21 mouse cellular contexts compared by ENCODE assay signal in genomic region chr3:129351320-129351877, GRCm38 (mm10). TPM values are rescaled to one million over a fixed set of nuclear protein-coding genes. Genes with fewer than 3 reads are reported as not detected.
DNase-seq lines count a peak whose midpoint lies in the region; ATAC-seq and TF ChIP-seq lines count a peak whose summit lies in the region.
"Had no signal": no experiment of that assay in that cellular context is flagged by ENCODE, and none has a peak within 500 bp of the region (broad histone marks: within the 10 kb centered on the region; RNA-seq: fewer than 3 reads in every experiment).

No protein-coding gene starts in this region.

- no peak overlapping the region for H3K4me3 ChIP-seq in intestine, embryonic 15.5 days (replicated peaks)
- H3K4me3 ChIP-seq in intestine, postnatal 0 days (ENCODE audit: low read depth, low read length): no peak overlapping the region
- no peak overlapping the region for H3K4me3 ChIP-seq in heart, embryonic 10.5 days
- no peak overlapping the region for H3K4me3 ChIP-seq in liver, embryonic 12.5 days
- H3K4me3 ChIP-seq in cerebellum, adult 2 months (replicated peaks; ENCODE audit: insufficient read depth, low read depth, low read length): no peak overlapping the region
- H3K4me3 ChIP-seq: embryonic facial prominence, embryonic 10.5 days; embryonic facial prominence, embryonic 12.5 days; forebrain, embryonic 13.5 days; forebrain, embryonic 15.5 days had no signal

- TF ChIP-seq POLR2A in cerebellum, adult 2 months (IDR thresholded peaks at IDR 0.05; ENCODE audit: borderline replicate concordance, insufficient read depth, low read length): no peak

- 0 out of 2 replicates have a peak, but pooled peaks have one; percentile 14 for TF ChIP-seq CTCF in intestine, postnatal 0 days (IDR thresholded peaks at IDR 0.05; ENCODE audit: low read depth)
- no peak for TF ChIP-seq CTCF in cerebellum, adult 2 months (IDR thresholded peaks at IDR 0.05; ENCODE audit: borderline replicate concordance, insufficient read depth, low read depth, low read length)

- H3K4me1 ChIP-seq in intestine, embryonic 15.5 days (replicated peaks): peaks cover 6% of the 10 kb centered on the region
- no peaks in the 10 kb centered on the region for H3K4me1 ChIP-seq in intestine, postnatal 0 days (replicated peaks; ENCODE audit: control insufficient read depth, insufficient read depth, low read length)
- no peaks in the 10 kb centered on the region for H3K4me1 ChIP-seq in heart, embryonic 10.5 days
- H3K4me1 ChIP-seq in liver, embryonic 12.5 days: no peaks in the 10 kb centered on the region
- H3K4me1 ChIP-seq in cerebellum, adult 2 months (ENCODE audit: control insufficient read depth, insufficient read depth, low read length): no peaks in the 10 kb centered on the region
- H3K4me1 ChIP-seq: embryonic facial prominence, embryonic 10.5 days; embryonic facial prominence, embryonic 12.5 days; forebrain, embryonic 13.5 days; forebrain, embryonic 15.5 days had no signal

- H3K27me3 ChIP-seq in intestine, embryonic 15.5 days (replicated peaks): no peaks in the 10 kb centered on the region
- H3K27me3 ChIP-seq in intestine, postnatal 0 days (replicated peaks; ENCODE audit: control insufficient read depth, insufficient read depth, low read length): no peaks in the 10 kb centered on the region
- H3K27me3 ChIP-seq in heart, embryonic 10.5 days (ENCODE audit: insufficient read depth, poor library complexity, severe bottlenecking): no peaks in the 10 kb centered on the region
- no peaks in the 10 kb centered on the region for H3K27me3 ChIP-seq in liver, embryonic 12.5 days (replicated peaks)
- H3K27me3 ChIP-seq in cerebellum, adult 2 months (ENCODE audit: control insufficient read depth, insufficient read depth, low read length): no peaks in the 10 kb centered on the region
- H3K27me3 ChIP-seq: embryonic facial prominence, embryonic 12.5 days; forebrain, embryonic 13.5 days; forebrain, embryonic 15.5 days had no signal

- peak; percentile 21 for DNase-seq in ovary, adult 18-20 months (ENCODE audit: low spot score)
- no peak for DNase-seq in ovary, postnatal 14 days (ENCODE audit: low spot score)
- DNase-seq in yolk sac, embryonic 10.5 days (ENCODE audit: low spot score): peak; percentile 41
- DNase-seq in heart, embryonic 10.5 days (ENCODE audit: low spot score): no peak
- no peak for DNase-seq in cerebellum, adult 2 months
- DNase-seq: adrenal gland, adult 2 months; adrenal gland, postnatal 10 days; adrenal gland, postnatal 25 days; cerebellum, adult 11 months; cerebellum, adult 18-20 months; cerebellum, adult 9-10 months; cerebellum, postnatal 10 days; cerebellum, postnatal 25 days had no signal

- no peaks in the 10 kb centered on the region for H3K36me3 ChIP-seq in intestine, embryonic 15.5 days
- H3K36me3 ChIP-seq in intestine, postnatal 0 days (ENCODE audit: control insufficient read depth, insufficient read depth): no peaks in the 10 kb centered on the region
- H3K36me3 ChIP-seq in heart, embryonic 10.5 days: no peaks in the 10 kb centered on the region
- no peaks in the 10 kb centered on the region for H3K36me3 ChIP-seq in liver, embryonic 12.5 days
- H3K36me3 ChIP-seq: embryonic facial prominence, embryonic 10.5 days; embryonic facial prominence, embryonic 12.5 days; forebrain, embryonic 15.5 days had no signal

- no peaks in the 10 kb centered on the region for H3K9me3 ChIP-seq in intestine, embryonic 15.5 days
- no peaks in the 10 kb centered on the region for H3K9me3 ChIP-seq in intestine, postnatal 0 days (ENCODE audit: control insufficient read depth)
- no peaks in the 10 kb centered on the region for H3K9me3 ChIP-seq in heart, embryonic 10.5 days
- no peaks in the 10 kb centered on the region for H3K9me3 ChIP-seq in liver, embryonic 12.5 days (replicated peaks)
- H3K9me3 ChIP-seq: embryonic facial prominence, embryonic 10.5 days; embryonic facial prominence, embryonic 12.5 days; forebrain, embryonic 13.5 days; forebrain, embryonic 15.5 days had no signal

- H3K27ac ChIP-seq in intestine, embryonic 15.5 days: peak overlapping the region; percentile 57
- H3K27ac ChIP-seq in intestine, postnatal 0 days (ENCODE audit: low read depth, low read length): peak overlapping the region; percentile 46; the same call in 1 of the 2 replicates
- H3K27ac ChIP-seq in heart, embryonic 10.5 days: no peak overlapping the region
- no peak overlapping the region for H3K27ac ChIP-seq in liver, embryonic 12.5 days
- H3K27ac ChIP-seq in cerebellum, adult 2 months (ENCODE audit: insufficient read depth, low read length): no peak overlapping the region
- H3K27ac ChIP-seq: embryonic facial prominence, embryonic 10.5 days; embryonic facial prominence, embryonic 12.5 days; forebrain, embryonic 13.5 days; forebrain, embryonic 15.5 days had no signal

- H3K9ac ChIP-seq in intestine, embryonic 15.5 days: no peak overlapping the region
- no peak overlapping the region for H3K9ac ChIP-seq in intestine, postnatal 0 days (ENCODE audit: low read depth, low read length)
- H3K9ac ChIP-seq in liver, embryonic 12.5 days: no peak overlapping the region
- H3K9ac ChIP-seq: embryonic facial prominence, embryonic 12.5 days; forebrain, embryonic 13.5 days; forebrain, embryonic 15.5 days had no signal

- WGBS in intestine, embryonic 15.5 days: 57% methylated on average over 11 of the region's 11 CpGs
- 42% methylated on average over 11 of the region's 11 CpGs for WGBS in intestine, postnatal 0 days
- 45% methylated on average over 11 of the region's 11 CpGs for WGBS in heart, embryonic 10.5 days
- WGBS in liver, embryonic 12.5 days (ENCODE audit: insufficient replicate concordance): 44% methylated on average over 11 of the region's 11 CpGs
- 80% methylated on average over 11 of the region's 11 CpGs for WGBS in cerebellum, adult 2 months

- peak; percentile 96 for ATAC-seq in intestine, embryonic 15.5 days
- peak; percentile 92 for ATAC-seq in intestine, postnatal 0 days
- ATAC-seq in liver, embryonic 12.5 days: no peak
- ATAC-seq: forebrain, embryonic 13.5 days; forebrain, embryonic 15.5 days had no signal

- H3K4me2 ChIP-seq in intestine, embryonic 15.5 days (replicated peaks): no peak overlapping the region
- H3K4me2 ChIP-seq in intestine, postnatal 0 days (replicated peaks; ENCODE audit: low read depth): no peak overlapping the region
- no peak overlapping the region for H3K4me2 ChIP-seq in liver, embryonic 12.5 days
- H3K4me2 ChIP-seq: embryonic facial prominence, embryonic 12.5 days; forebrain, embryonic 13.5 days; forebrain, embryonic 15.5 days had no signal

RNA-seq across cellular contexts. Expression of gene Enpep, which starts 18.9 kb away (rescaled TPM):
- polyA plus RNA-seq in intestine, embryonic 15.5 days (2015; fragmentation: Nextera tagmentation; extraction: Ambion mirVana): 97.2 and 100 TPM in 2 replicates
- 120 and 150 TPM in 2 replicates for polyA plus RNA-seq in intestine, postnatal 0 days (2015; fragmentation: Nextera tagmentation; extraction: Ambion mirVana)
- polyA plus RNA-seq in heart, embryonic 10.5 days (2016; fragmentation: Nextera tagmentation; extraction: Ambion mirVana): 5.1 and 8.8 TPM in 2 replicates
- polyA plus RNA-seq in liver, embryonic 12.5 days (2016; fragmentation: Nextera tagmentation; extraction: Ambion mirVana): 2.5 and 2.7 TPM in 2 replicates
- 2.2 and 2.6 TPM in 2 replicates for polyA plus RNA-seq in cerebellum, adult 2 months (2012; rRNA removed)
- polyA plus RNA-seq: C2C12 had no signal

Comparison
In these comparisons a context has a peak if more than half of its experiments do, and no peak if none do; other contexts are left out.
1. DNase-seq: peak in ovary, adult 18-20 months (single experiment) and yolk sac, embryonic 10.5 days (single experiment); none in ovary, postnatal 14 days (single experiment), heart, embryonic 10.5 days (single experiment) and cerebellum, adult 2 months (0 of 2).
2. H3K27ac ChIP-seq: peak in intestine, embryonic 15.5 days (single experiment) and intestine, postnatal 0 days (single experiment); none in heart, embryonic 10.5 days (single experiment), liver, embryonic 12.5 days (single experiment) and cerebellum, adult 2 months (single experiment).
3. RNA of gene Enpep, which starts 18.9 kb away (polyA plus RNA-seq): 120 to 150 TPM in intestine, postnatal 0 days and 97.2 to 100 TPM in intestine, embryonic 15.5 days; 5.1 to 8.8 TPM in heart, embryonic 10.5 days, 2.5 to 2.7 TPM in liver, embryonic 12.5 days and 2.2 to 2.6 TPM in cerebellum, adult 2 months; every median in the first group is over 10 times any median in the second.